14 mouse cellular contexts compared by ENCODE assay signal in genomic region chr1:87982291-87982690, GRCm38 (mm10).
"Had no signal": no experiment of that assay in that cellular context is flagged by ENCODE, and none has a peak within 500 bp of the region (broad histone marks: within the 10 kb centered on the region; RNA-seq: fewer than 3 reads in every experiment).

No protein-coding gene starts in this region.

- H3K27ac ChIP-seq: limb, embryonic 10.5 days; liver, embryonic 15.5 days; midbrain, embryonic 13.5 days; neural tube, embryonic 12.5 days had no signal

- H3K27me3 ChIP-seq: liver, embryonic 15.5 days; neural tube, embryonic 12.5 days had no signal

- H3K4me1 ChIP-seq: limb, embryonic 10.5 days; liver, embryonic 15.5 days; midbrain, embryonic 13.5 days; neural tube, embryonic 12.5 days had no signal

- DNase-seq: kidney, adult 8-10 months; kidney, postnatal 25 days; lung, adult 2 months; lung, postnatal 36 days; retina, postnatal 1 day; thymus, adult 2 months; thymus, postnatal 25 days had no signal

- H3K4me2 ChIP-seq: liver, embryonic 11.5 days; liver, embryonic 15.5 days; midbrain, embryonic 13.5 days; neural tube, embryonic 12.5 days had no signal

- H3K9ac ChIP-seq: liver, embryonic 15.5 days; midbrain, embryonic 13.5 days; neural tube, embryonic 12.5 days had no signal

- H3K4me3 ChIP-seq: limb, embryonic 10.5 days; liver, embryonic 15.5 days; midbrain, embryonic 13.5 days; neural tube, embryonic 12.5 days had no signal

- ATAC-seq: intestine, embryonic 16.5 days; lung, postnatal 0 days; midbrain, embryonic 13.5 days had no signal

- H3K9me3 ChIP-seq: limb, embryonic 10.5 days; liver, embryonic 15.5 days; midbrain, embryonic 13.5 days; neural tube, embryonic 12.5 days had no signal
